Mouse (Mus musculus): ENCODE data around the gene Prcd. TPM values are rescaled to one million over a fixed set of nuclear protein-coding genes. Genes with fewer than 3 reads are reported as not detected.
A peak's percentile ranks its signal among the peaks of the same experiment; 100 is the strongest.
"Not testable (repeated sequence)": the region's sequence is repeated elsewhere in the genome, so short reads cannot be mapped to it uniquely, and the experiment has no call there.

Gene Prcd
- total RNA-seq, 2 experiments from 2014 or later = 4.6 to 5.0 TPM

- no peak for DNase-seq (ENCODE audit: low spot score in 2 of 2)
These were observed 28.0 kb upstream of the Prcd start for GRCm38 (mm10) chr11:116625081-116626000.

GRCm38 (mm10) chr11:116626299-116627071 is 26.8 kb upstream of the Prcd start, which contains the start of gene Rhbdf2:
TSS of gene Rhbdf2 (minus strand) at chr11:116627019.
- no peak for DNase-seq (ENCODE audit: low spot score in 2 of 2)

DNA sequence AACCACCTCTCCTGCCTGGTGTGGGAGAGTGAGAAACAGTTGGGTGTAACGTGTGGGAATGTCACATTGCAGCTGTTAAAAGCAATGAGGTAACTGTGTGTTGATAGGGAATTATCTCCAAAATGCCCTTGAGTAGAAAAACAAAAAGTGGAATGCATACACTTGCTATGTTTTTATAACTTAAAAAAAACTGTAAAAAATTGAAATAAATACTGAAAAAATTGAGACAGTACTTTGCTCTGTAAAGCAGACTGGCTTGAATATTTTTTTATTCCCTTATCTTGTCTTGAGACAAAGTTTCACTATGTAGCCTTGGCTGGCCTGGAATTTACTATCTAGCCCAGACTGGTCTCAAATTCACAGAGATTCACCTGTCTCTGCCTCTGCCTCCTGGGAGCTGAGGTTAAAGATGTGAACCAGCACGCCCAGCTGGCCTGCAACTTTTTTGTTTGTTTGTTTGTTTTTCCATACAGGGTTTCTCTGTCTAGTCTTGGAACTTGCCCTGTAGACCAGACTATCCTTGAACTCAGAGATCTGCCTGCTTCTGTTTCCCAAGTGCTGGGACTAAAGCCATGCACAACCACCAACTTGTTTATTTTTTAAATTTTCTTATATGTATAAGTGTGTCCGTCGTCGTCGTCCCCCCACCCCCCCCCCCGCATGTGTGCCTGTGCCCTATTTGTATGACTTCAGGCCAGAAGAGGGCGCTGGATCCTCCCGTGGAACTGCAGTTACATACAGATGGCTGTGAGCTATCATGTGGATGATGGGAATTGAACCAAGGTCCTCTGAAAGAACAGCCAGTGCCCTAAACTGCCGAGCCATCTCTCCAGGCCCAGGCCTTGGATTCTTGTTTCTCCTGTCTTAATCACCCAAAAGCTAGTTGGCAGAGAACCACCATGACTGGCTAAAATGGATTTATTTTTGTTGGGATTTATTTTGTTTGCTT is 26.0 kb upstream of the Prcd start:
- no peak for DNase-seq (ENCODE audit: low spot score in 2 of 2)

DNA sequence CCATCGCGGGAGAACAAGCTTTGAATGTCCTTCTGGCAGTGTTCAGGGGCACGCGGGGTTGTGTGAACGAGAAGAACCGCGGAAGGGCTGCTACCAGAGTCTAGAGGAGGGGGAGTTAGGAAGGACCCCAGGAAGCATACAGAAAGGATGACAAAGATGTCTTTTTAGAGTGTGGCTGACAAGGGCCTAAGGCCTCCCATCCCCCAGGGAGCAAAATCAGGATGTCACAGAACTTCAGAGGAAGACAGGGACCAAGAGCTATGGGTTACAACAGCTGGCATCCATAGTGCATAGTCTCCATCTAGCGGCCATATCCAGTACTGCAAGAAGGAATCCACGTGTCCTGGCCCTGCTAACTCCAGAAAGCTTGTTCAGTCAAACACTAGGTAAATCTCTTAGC is 24.6 kb upstream of the Prcd start:
- peak; percentile 93 for DNase-seq (ENCODE audit: low spot score in 2 of 2)

- DNase-seq (ENCODE audit: low spot score in 2 of 2) = no peak
These were observed 23.9 kb upstream of the Prcd start for GRCm38 (mm10) chr11:116629472-116629871.

DNA sequence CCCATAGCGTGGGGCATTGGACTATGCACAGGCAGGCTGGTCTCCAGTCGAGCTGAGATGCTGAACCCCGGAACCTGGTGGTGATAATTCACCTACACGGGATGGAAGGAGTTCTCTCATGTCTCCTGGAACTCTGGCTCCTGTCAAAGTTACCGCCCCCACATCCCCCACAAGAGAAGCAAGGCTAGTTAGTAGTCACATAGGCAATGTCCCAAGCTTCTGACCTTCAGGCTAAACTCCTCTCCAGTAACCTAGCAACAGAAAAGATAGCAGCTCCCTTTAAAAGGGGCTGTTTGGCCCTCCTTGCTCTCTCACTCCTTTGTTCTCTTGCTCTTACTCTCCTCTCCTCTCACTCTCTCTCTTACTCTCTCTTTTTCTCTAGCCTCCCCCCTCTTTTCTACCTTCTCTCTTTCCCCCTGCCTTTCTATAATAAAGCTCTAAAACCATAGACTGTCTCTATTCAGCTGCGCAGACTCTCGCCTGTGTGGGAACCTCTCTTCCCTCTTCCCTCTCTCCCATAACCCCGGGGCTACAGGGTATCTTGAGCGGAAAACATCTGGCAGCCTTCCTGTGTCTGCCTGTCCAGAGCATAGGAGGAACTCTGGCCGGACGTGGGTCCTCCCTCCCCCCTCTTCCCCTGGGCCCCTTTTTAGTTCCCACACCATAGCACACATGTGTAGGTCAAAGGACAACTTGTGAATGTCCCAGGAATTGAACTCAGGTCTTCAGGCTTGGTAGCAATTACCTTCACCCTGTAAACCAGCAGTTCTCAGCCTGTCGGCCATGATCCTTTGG is 23.0 kb upstream of the Prcd start:
- DNase-seq (ENCODE audit: low spot score in 2 of 2) = no peak

DNA sequence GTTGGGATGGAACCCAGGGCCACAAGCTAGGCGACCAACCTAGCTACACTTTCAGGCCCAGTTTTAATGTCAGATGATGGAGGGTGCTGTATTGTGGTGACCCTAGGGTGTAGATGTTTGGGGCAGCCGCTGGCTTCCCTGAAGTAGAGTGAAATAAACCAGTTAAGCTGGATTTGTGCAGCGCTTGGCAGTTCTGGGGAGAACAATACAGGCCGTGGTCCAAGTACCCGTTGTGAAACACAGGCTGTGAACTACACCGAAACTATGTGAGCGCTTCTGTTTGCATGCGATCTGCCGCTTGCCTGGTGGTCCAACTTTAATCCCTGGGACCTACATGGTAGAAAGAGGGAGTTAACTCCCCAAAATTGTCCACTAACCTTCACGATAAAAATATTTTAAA is 20.4 kb upstream of the Prcd start:
- no peak for DNase-seq (ENCODE audit: low spot score in 2 of 2)

- not testable (repeated sequence) for DNase-seq (ENCODE audit: low spot score in 2 of 2)
These were observed 16.7 kb upstream of the Prcd start for GRCm38 (mm10) chr11:116636607-116637006.

- DNase-seq (ENCODE audit: low spot score in 2 of 2) = no peak
These were observed 12.2 kb upstream of the Prcd start for GRCm38 (mm10) chr11:116641168-116641567.

DNA sequence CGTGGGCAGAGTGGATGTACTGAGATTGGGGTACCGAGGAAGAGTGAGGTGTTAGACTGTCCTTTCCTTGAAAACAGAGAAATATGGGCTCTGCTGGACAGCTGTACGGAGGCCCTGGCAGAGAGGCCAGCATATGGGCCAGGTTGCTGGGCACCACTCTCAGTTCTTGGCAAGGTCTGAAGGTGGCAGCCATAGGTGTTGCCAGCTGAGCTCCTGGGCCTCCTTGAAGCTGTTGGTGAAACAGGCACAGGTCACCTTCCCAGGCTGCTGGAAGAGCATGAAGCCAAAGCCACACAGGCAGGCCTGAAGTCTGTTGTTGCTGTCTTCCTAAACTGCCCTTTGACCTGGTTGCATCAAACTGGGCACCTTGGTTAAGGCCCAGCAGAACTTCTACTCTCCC is 11.6 kb upstream of the Prcd start:
- DNase-seq (ENCODE audit: low spot score in 2 of 2) = no peak

DNA sequence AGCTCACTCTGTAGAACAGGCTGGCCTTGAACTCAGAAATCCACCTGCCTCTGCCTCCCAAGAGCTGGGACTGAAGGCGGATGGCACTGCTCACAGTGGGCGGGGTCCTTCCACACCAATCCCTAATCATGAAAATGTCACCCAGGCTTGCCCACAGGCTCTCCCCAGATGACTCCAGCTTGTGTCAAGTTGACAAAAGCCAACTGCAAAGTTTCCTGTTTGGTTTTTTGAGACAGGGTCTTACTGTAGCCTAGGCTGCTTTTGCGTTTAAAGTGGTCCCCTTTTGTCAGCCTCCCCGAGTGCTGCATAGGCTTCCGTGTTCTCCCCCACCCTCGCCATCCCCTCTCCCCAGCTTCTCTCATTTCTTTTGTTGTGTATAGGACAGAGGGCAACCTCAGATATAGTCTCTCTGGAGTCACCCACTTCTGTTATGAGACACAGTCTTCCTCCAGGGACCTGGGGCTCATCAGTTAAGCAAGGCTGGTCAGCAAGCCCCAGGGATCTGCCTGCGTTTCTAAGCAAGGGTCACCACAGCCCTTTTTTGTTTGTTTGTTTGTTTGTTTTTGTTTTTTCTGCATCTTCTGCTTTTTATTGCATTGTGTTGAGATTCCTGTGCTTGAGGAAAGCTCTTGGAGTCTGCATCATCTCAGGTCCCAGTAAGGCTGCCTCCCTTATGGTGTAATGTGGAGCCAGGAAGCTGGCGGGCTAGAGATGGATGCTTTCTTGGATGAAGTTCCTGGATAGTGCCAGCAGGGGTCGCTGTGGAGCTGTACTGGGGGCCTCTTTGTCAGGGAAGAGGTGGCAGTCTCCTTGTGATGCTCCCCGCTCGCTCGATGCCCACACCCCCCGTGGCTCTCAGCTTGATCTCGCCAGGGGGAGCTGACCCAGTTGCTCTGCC is 10.4 kb upstream of the Prcd start:
- DNase-seq (ENCODE audit: low spot score in 2 of 2) = peak; percentile 91 to 93

DNA sequence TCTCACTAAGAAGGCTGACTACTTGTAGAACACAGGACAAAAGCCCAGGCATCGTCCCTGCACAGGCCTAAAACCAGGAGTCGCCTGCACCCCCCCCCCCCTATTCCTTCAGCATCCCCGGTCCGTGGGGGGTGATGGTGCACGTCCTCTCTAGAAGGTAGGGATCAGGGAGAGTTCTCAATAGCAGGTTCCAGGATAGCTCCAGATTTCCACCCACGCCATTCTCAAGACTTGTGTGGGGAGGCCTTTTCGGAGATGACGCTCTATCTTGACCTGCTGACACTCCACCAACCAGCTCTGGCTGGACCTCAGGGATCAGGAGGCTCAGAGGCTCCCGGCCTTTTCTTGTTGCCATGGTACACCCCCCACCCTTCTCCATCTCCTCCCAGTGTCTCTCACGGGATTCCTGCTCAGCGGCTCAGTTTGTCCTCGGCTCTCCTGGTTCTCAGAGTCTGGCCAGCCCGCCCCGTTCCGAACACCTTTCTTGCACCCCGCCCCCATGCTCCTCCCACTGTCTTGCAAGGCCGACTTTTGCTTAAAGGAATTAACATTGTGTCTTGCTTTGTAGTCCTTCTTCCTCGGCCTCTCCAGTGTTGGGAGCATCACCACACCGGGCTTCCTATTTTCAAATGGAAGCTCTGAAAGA is 9.6 kb upstream of the Prcd start:
- DNase-seq (ENCODE audit: low spot score in 2 of 2) = no peak

GRCm38 (mm10) chr11:116644225-116645112 is 8.9 kb upstream of the Prcd start:
- DNase-seq (ENCODE audit: low spot score in 2 of 2) = no peak

DNA sequence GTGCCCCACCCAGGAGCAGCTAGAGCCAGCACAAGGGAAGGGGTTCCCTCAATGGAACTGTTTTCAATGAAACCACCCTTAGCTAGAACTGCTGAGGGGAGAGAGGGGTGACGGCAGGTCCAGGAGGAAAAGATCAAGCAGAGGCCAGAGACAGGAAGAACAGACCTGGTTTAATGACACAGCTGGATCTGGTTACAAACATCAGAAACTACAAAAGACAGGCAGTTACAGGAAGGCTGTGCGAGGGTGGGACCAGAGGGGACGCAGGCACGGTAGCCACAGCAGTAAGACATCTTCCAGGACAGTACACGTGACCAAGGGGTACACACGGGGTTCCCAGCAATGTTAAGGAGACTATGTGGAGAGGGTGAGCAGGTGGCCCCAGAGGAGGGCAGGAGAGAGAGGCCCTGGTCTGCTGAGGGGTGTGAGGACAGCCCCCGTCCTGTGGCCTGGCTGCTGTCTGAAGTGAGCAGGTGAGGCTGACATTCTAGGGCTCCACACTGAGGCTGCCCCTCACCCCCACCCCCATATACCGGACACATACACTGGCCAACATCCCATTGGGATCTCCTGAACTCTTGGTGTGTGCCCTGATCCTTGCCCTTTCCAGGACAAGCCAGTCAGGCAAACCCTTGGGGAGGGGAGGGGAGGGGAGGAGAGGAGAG is 7.8 kb upstream of the Prcd start:
- no peak for DNase-seq (ENCODE audit: low spot score in 2 of 2)

DNA sequence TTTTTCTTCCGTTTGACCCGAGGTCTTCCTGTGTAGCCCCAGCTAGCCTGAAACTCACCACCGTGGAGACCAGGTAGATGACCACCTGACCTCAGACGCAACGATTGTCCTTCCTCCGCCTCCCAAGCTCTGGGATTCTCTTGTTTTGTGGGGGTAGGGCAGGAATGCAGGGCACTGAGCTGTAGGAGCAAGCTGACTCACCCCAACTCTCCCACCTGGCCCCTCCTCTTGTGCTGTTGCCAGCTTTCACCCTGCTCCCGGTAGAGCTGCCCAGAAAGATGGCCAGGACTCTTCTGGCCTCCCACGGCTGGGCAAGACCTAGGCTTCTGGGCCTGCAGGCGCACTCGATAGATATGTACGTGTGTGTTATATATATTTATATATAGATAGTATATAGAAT is 7.2 kb upstream of the Prcd start:
- DNase-seq (ENCODE audit: low spot score in 2 of 2) = no peak

DNA sequence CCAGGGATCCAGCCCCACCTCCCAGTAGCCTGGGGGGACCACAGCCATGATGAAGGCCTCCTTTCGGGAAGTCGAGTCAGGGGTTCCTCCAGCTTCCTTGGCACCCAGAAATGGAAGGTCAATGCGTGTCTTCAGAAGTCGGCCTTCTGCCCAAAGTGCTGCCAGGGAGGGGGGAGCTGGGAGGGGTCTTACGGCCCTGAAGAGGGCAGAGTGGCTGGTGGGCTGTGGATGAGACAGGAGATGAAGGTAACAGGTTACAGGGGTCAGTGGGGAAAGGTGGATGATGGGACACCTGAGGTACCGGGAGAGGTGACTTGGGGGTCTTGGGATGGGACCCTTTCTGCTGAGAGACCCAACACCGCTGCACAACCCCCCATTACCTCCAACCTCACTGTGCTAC is 6.6 kb upstream of the Prcd start:
- no peak for DNase-seq (ENCODE audit: low spot score in 2 of 2)

GRCm38 (mm10) chr11:116647340-116647991 is 5.9 kb upstream of the Prcd start:
- no peak for DNase-seq (ENCODE audit: low spot score in 2 of 2)
